Mouse (Mus musculus) midbrain, embryonic 16.5 days (tissue): Measurements from ENCODE around the gene Gm45618. TPM values are rescaled to one million over a fixed set of nuclear protein-coding genes. Genes with fewer than 3 reads are reported as not detected.
A peak's percentile ranks its signal among the peaks of the same experiment; 100 is the strongest.

Source experiments
- ATAC-seq: fragments of 200-750 bp; cut with Nextera tagmentation; 2 replicates; pipeline ENCODE4 v1.8.0; 2017; ENCODE audit warnings: moderate TSS enrichment
- H3K27ac ChIP-seq: fragments of 300-500 bp; sonication (generic); 2 replicates; pipeline ENCODE4 v1.5.1; 2014; ENCODE audit warnings: mild to moderate bottlenecking, low read length, mixed read lengths
- H3K27me3 ChIP-seq: fragments of 300-500 bp; sonication (generic); 2 replicates; pipeline ENCODE4 v1.6.1; 2014; ENCODE audit warnings: low read depth, low read length, mixed read lengths; ENCODE audit not compliant: control insufficient read depth, insufficient read depth
- H3K36me3 ChIP-seq: fragments of 300-500 bp; sonication (generic); 2 replicates; pipeline ENCODE4 v1.6.1; 2014; ENCODE audit warnings: mild to moderate bottlenecking, low read length, moderate library complexity, mixed read lengths; ENCODE audit not compliant: control insufficient read depth, insufficient read depth
- H3K4me1 ChIP-seq: fragments of 300-500 bp; sonication (generic); 2 replicates; pipeline ENCODE4 v1.6.1; 2014; ENCODE audit warnings: mild to moderate bottlenecking, low read length, mixed read lengths; ENCODE audit not compliant: control insufficient read depth, insufficient read depth
- H3K4me2 ChIP-seq: fragments of 300-500 bp; sonication (generic); 2 replicates; pipeline ENCODE4 v1.6.1; 2014; ENCODE audit warnings: mild to moderate bottlenecking, low read length, mixed read lengths
- H3K4me3 ChIP-seq: fragments of 300-500 bp; sonication (generic); 2 replicates; pipeline ENCODE4 v1.5.1; 2014; ENCODE audit warnings: low read depth, mild to moderate bottlenecking, low read length, moderate library complexity, mixed read lengths
- H3K9ac ChIP-seq: fragments of 300-500 bp; sonication (generic); 2 replicates; pipeline ENCODE4 v1.6.1; 2014; ENCODE audit warnings: low read depth, low read length, mixed read lengths
- H3K9me3 ChIP-seq: fragments of 300-500 bp; sonication (generic); replicated peaks from 2 replicates; pipeline ENCODE4 v1.6.1; 2014; ENCODE audit warnings: mild to moderate bottlenecking, low read length, mixed read lengths; ENCODE audit not compliant: control insufficient read depth, poor library complexity, severe bottlenecking
- WGBS: fragments of 180-500 bp; shearing (Covaris S2); extraction: QIAGEN DNeasy Blood & Tissue Kit; methylation state at CpG from one replicate; pipeline ENCODE4 v1.1.7; 2014; 5-methylcytosine and 5-hydroxymethylcytosine counted together
- polyA plus RNA-seq: library from polyadenylated mRNA; unstranded; fragments of >200 nt; fragmentation: Nextera tagmentation; extraction: Ambion mirVana; gene quantifications from 2 replicates; pipeline ENCODE4 v1.2.1, GENCODE M21; 2015

Gm45618 gene
- polyA plus RNA-seq, 1 experiment from 2014 or later = 0.30 TPM

DNA sequence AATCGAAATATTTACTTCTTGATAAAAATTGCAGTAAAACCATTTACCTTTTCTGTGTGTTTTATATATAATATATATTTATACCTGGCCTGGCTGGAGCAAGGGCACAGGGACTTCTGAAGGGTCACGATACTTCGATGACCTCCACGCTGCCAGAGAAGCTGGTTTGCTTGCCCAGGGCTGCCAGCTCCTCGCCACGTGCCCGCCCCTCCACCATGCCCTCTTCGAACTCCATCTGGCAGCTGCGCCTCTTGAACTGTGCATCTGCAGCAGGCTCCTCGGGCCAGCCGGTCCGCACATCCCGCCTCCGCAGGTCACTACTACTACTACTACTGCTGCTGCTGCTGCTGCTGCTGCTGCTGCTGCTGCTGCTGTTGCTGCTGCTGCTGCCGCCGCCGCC lies 38.8 kb downstream of the Gm45618 start:
- no peaks in the 10 kb centered on the region; the same call in 1 of the 2 replicates for H3K27me3 ChIP-seq
- no peaks in the 10 kb centered on the region for H3K9me3 ChIP-seq
- H3K4me2 ChIP-seq = no peak overlapping the region
- peaks cover 48% of the 10 kb centered on the region for H3K36me3 ChIP-seq
- no peak for ATAC-seq
- no peaks in the 10 kb centered on the region; the same call in 1 of the 2 replicates for H3K4me1 ChIP-seq
- H3K27ac ChIP-seq = no peak overlapping the region
- no peak overlapping the region for H3K4me3 ChIP-seq
- no peak overlapping the region for H3K9ac ChIP-seq
- 48% methylated on average over 14 of the region's 17 CpGs for WGBS

DNA sequence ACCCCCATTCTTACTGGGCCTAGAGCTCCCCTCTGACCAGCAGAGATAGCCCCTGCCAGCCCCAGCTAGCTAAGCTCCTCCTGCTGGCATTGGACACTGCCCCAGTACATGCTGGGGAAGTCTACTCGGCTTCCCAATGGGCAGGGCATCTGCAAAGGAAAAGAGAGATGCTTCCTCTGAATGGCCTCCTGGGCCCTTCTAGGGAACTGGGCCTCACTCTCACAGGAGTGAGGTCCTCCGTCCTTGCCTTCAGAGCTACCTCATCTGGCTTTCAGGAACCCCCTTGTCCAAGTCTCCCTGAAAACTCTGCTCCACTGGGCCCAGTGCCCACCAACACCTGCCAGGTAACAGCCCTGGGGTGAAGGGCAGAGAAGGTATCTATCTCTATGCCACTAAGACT lies 39.7 kb downstream of the Gm45618 start:
- no peak for ATAC-seq
- H3K9ac ChIP-seq = no peak overlapping the region
- peaks cover 44% of the 10 kb centered on the region for H3K36me3 ChIP-seq
- 49% methylated on average over 2 of the region's 2 CpGs for WGBS
- H3K4me3 ChIP-seq = no peak overlapping the region
- no peaks in the 10 kb centered on the region; the same call in 1 of the 2 replicates for H3K4me1 ChIP-seq
- no peak overlapping the region for H3K4me2 ChIP-seq
- H3K27ac ChIP-seq = no peak overlapping the region
- H3K27me3 ChIP-seq = no peaks in the 10 kb centered on the region; the same call in 1 of the 2 replicates
- H3K9me3 ChIP-seq = no peaks in the 10 kb centered on the region

DNA sequence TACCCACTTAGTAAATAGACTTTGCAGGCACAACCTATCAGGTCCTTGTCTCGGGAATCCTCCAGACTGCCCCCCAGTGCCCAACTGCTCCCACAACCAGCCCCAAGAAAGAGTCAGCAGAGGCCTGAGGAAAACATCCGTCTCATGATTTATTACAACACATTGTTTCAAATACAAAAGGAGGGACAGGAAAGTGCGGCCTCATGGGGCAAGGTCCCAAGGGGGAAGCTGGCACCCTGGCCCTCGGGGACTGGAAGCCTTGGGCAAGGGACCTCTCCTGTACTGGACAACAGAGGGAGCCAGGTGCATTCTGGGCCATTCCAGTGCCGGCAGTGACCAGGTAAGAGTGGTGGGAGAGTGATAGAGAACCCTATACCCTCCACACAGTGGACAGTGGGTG lies 41.2 kb downstream of the Gm45618 start:
- Histone ChIP-seq H3K9me3 (no peaks in the 10 kb centered on the region), H3K4me1 (no peaks in the 10 kb centered on the region; the same call in 1 of the 2 replicates), H3K27ac (no peak overlapping the region), H3K4me2 (no peak overlapping the region), H3K4me3 (no peak overlapping the region), H3K36me3 (peaks cover 37% of the 10 kb centered on the region), H3K9ac (no peak overlapping the region), H3K27me3 (no peaks in the 10 kb centered on the region)
- 58% methylated on average over 5 of the region's 5 CpGs for WGBS
- ATAC-seq = no peak

DNA sequence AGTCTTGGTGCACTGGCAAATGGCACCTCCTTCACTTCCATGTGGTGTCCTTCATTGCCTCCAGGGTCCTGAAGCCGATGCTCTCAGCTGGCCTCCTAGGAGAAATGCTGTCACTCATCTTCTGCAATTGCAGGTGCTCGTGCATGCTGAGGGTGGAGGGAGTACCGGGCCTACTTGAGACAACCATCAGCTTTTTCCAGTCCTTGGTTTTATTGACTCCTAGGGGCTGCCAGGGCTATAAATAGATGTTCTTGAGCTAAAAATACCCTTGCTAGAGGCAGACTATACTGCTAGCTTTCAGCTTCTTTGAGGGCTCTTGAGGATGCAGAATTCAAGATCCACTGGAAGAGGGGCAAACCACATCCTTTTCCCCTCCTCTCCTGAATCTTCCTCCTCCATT lies 43.4 kb downstream of the Gm45618 start:
- H3K36me3 ChIP-seq = peaks cover 21% of the 10 kb centered on the region
- no peak overlapping the region for H3K4me2 ChIP-seq
- H3K9ac ChIP-seq = no peak overlapping the region
- no peaks in the 10 kb centered on the region for H3K9me3 ChIP-seq
- WGBS = 70% methylated on average over 3 of the region's 3 CpGs
- no peak overlapping the region for H3K27ac ChIP-seq
- H3K27me3 ChIP-seq = no peaks in the 10 kb centered on the region; the same call in 1 of the 2 replicates
- ATAC-seq = 0 out of 2 replicates have a peak, but pooled peaks have one; percentile 39
- H3K4me3 ChIP-seq = no peak overlapping the region
- H3K4me1 ChIP-seq = no peaks in the 10 kb centered on the region

DNA sequence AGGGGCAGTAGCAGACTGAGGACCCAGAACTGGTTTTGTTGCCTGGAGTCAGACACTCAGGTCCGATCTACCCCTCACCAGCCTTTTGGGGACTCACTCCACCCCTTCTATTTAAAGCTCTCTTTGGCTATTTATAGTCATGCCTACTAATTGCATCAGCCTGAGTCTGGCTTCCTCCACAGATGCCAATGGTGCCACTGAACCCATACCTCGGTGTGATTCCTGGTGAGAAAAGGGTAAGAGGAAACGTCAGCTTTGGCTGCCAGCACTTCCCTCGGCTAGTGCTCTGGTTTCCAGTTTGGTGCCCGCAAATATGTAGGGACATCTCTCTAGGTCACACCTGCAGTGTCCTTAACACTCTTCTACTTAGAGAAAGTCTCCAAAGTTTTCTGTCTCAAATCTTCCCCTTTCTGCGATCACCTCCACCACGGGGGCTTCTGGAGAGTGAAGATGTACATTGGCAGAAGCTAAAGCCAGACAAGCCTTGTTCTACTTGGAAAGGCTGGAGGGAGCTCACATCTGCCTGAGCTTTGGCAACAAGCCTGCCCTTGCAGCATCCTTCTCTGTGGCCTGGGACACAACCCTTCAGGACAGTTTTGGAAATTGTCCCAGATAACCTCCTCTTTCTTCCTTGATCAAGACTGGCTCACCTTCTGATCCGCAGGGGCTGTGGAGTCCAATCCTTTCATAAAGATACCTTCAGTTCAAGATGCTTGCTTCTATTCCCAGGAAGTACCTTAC lies 46.2 kb downstream of the Gm45618 start:
- Histone ChIP-seq H3K9me3 (no peaks in the 10 kb centered on the region), H3K36me3 (no peaks in the 10 kb centered on the region), H3K4me1 (peaks cover 5% of the 10 kb centered on the region), H3K27ac (no peak overlapping the region), H3K4me3 (no peak overlapping the region), H3K9ac (no peak overlapping the region), H3K27me3 (no peaks in the 10 kb centered on the region; the same call in 1 of the 2 replicates), H3K4me2 (no peak overlapping the region)
- 78% methylated on average over 8 of the region's 8 CpGs for WGBS
- no peak for ATAC-seq

DNA sequence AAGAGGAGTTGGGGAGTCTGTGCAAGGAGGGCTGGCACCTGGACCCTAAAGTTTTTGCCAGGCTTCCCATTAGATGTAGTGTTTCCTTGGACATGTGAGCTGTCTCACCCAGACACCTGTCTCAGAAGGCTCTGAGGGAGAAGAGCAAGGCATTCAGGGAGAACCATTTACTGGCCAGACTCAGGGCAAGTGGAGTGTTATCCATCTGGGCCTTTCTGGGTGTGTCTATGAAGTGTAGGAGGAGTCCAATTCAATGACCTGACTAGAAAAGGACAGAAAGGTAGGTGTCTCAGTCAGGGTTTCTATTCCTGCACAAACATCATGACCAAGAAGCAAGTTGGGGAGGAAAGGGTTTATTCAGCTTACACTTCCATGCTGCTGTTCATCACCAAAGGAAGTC lies 48.8 kb downstream of the Gm45618 start:
- no peaks in the 10 kb centered on the region for H3K9me3 ChIP-seq
- no peak overlapping the region for H3K4me3 ChIP-seq
- no peak overlapping the region for H3K9ac ChIP-seq
- no peaks in the 10 kb centered on the region for H3K36me3 ChIP-seq
- peaks cover 5% of the 10 kb centered on the region for H3K4me1 ChIP-seq
- ATAC-seq = no peak
- H3K27ac ChIP-seq = no peak overlapping the region
- H3K27me3 ChIP-seq = no peaks in the 10 kb centered on the region; the same call in 1 of the 2 replicates
- no peak overlapping the region for H3K4me2 ChIP-seq

DNA sequence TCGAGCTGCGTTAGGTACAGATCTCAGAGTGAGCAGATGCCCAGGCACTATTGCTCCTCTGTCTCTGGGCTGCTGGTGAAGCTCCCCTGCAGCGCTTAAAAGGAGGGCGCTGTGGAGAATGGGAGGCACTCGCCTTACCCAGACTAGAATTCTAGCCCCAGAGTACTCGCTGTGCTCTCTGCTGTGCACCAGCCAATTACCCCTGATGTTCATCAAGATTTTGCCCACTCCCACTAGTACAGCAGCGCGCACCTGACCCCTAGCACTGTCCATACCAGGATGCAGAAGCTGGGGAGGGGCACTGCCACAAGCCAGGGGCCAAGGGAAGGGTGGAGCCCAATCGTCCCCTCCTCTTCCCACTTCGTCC lies 49.3 kb downstream of the Gm45618 start:
- 1% methylated on average over 8 of the region's 10 CpGs for WGBS

DNA sequence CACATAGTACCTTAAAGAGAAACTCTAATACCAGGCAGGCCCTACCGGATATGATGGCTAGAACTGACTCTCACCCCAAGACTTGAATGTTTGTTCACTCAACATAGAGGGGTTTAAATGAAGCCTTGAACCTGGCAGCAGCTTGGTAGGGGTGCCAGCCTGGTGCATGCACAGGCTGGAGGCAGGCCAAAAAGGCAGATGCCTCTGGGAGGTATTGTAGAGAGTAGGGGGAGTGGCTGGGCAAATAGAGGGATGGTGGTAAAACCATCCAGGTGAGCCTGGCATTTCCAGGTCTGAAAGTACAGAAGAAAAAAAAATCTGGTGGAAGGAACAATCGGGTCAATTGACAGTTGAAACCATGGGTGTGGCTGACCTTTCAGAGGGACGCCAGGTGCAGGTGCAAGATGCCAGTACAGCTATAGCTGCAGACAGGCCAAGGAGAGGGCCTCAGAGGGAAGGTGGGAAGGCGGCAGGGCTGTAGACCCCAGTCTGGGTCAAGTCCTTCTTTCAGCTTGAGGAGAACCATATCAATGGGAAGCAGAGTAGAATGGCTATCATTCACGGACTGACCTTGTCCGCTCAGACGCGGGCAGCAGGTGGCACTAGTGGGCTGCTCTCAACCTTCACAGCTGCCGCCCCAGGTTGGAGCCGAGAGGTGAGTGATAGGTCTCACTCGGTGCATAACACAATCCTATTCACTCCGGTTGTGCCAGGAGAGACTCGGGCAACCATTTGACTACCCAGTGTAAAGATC lies 49.9 kb downstream of the Gm45618 start:
- Histone ChIP-seq H3K4me3 (peak overlapping the region; percentile 20; the same call in 1 of the 2 replicates), H3K27ac (no peak overlapping the region), H3K9me3 (no peaks in the 10 kb centered on the region), H3K4me1 (peaks cover 5% of the 10 kb centered on the region), H3K4me2 (peak overlapping the region; percentile 61), H3K36me3 (no peaks in the 10 kb centered on the region), H3K9ac (peak overlapping the region; percentile 53), H3K27me3 (no peaks in the 10 kb centered on the region; the same call in 1 of the 2 replicates)
- WGBS = 15% methylated on average over 13 of the region's 13 CpGs
- ATAC-seq = peak; percentile 94

More for the DNA sequence above, 49.3 kb downstream of the Gm45618 start:
- Histone ChIP-seq H3K27me3 (no peaks in the 10 kb centered on the region; the same call in 1 of the 2 replicates), H3K4me3 (peak overlapping the region; percentile 20; the same call in 1 of the 2 replicates), H3K9me3 (no peaks in the 10 kb centered on the region), H3K27ac (no peak overlapping the region), H3K9ac (peak overlapping the region; percentile 53), H3K4me1 (peaks cover 5% of the 10 kb centered on the region), H3K36me3 (no peaks in the 10 kb centered on the region), H3K4me2 (peak overlapping the region; percentile 61)
- peak; percentile 73 for ATAC-seq
